Comparison of ENCODE assay signal across 9 mouse cellular contexts in the genomic region with DNA sequence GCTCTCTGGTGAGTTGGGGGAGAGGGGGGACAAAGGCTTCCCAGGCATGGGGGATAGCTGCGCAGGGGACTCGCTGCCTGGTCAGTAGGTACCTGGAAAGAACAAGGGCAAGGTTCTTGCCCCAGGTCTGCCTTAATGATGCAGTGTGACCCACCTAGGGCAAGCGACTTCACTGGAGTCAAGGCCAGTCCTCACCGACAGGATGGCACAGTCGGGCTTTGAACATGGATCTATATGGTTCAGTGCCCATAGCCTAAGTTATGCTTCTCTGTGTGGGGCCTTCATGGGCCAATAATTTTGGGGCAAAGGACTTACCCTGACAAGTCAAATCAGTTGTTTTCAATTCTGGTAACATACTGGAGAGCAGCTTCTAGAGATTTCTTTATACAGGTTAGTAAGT. TPM values are rescaled to one million over a fixed set of nuclear protein-coding genes. Genes with fewer than 3 reads are reported as not detected.
DNase-seq lines count a peak whose midpoint lies in the region; ATAC-seq lines count a peak whose summit lies in the region.
"Had no signal": no experiment of that assay in that cellular context is flagged by ENCODE, and none has a peak within 500 bp of the region (broad histone marks: within the 10 kb centered on the region; RNA-seq: fewer than 3 reads in every experiment).

No protein-coding gene starts in this region.

- H3K9ac ChIP-seq in heart, embryonic 12.5 days = peak overlapping the region; percentile 83
- peak overlapping the region; percentile 99 for H3K9ac ChIP-seq in hindbrain, embryonic 11.5 days (ENCODE audit: low read depth, low read length)
- peak overlapping the region; percentile 98 for H3K9ac ChIP-seq in midbrain, embryonic 11.5 days (ENCODE audit: low read length)

- no peaks in the 10 kb centered on the region for H3K36me3 ChIP-seq in heart, embryonic 12.5 days
- H3K36me3 ChIP-seq in hindbrain, embryonic 11.5 days (ENCODE audit: control insufficient read depth, insufficient read depth, low read length) = no peaks in the 10 kb centered on the region
- H3K36me3 ChIP-seq in midbrain, embryonic 11.5 days (ENCODE audit: control insufficient read depth, insufficient read depth, low read length) = no peaks in the 10 kb centered on the region

- H3K27ac ChIP-seq in heart, embryonic 12.5 days (ENCODE audit: poor library complexity, severe bottlenecking) = no peak overlapping the region
- peak overlapping the region; percentile 97 for H3K27ac ChIP-seq in hindbrain, embryonic 11.5 days (ENCODE audit: low read depth, low read length)
- H3K27ac ChIP-seq in midbrain, embryonic 11.5 days (ENCODE audit: low read depth, low read length) = peak overlapping the region; percentile 93

- H3K4me3 ChIP-seq in heart, embryonic 12.5 days = peak overlapping the region; percentile 68
- peak overlapping the region; percentile 96 for H3K4me3 ChIP-seq in hindbrain, embryonic 11.5 days (ENCODE audit: low read depth, low read length)
- peak overlapping the region; percentile 89 for H3K4me3 ChIP-seq in midbrain, embryonic 11.5 days (ENCODE audit: low read depth, low read length)

- no peak for ATAC-seq in heart, embryonic 12.5 days (ENCODE audit: insufficient number of reproducible peaks, low FRiP score)
- ATAC-seq in hindbrain, embryonic 11.5 days (ENCODE audit: low FRiP score) = no peak
- ATAC-seq in midbrain, embryonic 11.5 days (ENCODE audit: low FRiP score) = no peak

- no peak for DNase-seq in heart, adult 18-20 months
- DNase-seq in R1 (ENCODE audit: low read depth, low spot score) = peak; percentile 13
- no peak for DNase-seq in hindbrain, embryonic 11.5 days (ENCODE audit: low spot score)
- DNase-seq in midbrain, embryonic 11.5 days (ENCODE audit: low spot score, missing footprints) = peak; percentile 93
- DNase-seq in frontal cortex, postnatal 36 days (ENCODE audit: low spot score in 2 of 2) = no peak
- no peak for DNase-seq in left cerebral cortex, postnatal 10 days (ENCODE audit: extremely low spot score in 1 of 2, low spot score in 2 of 2)
- DNase-seq in layer of hippocampus, adult 8-10 months (ENCODE audit: low spot score in 2 of 2) = no peak

- peak overlapping the region; percentile 84 for H3K4me2 ChIP-seq in heart, embryonic 12.5 days
- peak overlapping the region; percentile 72 for H3K4me2 ChIP-seq in hindbrain, embryonic 11.5 days (replicated peaks; ENCODE audit: low read depth, low read length)
- H3K4me2 ChIP-seq in midbrain, embryonic 11.5 days = peak overlapping the region; percentile 85

- peaks cover 8% of the 10 kb centered on the region; the same call in 1 of the 2 replicates for H3K4me1 ChIP-seq in heart, embryonic 12.5 days (replicated peaks)
- 0 out of 2 replicates have a peak, but pooled peaks cover 2% of the 10 kb centered on the region for H3K4me1 ChIP-seq in hindbrain, embryonic 11.5 days (replicated peaks; ENCODE audit: control insufficient read depth, insufficient read depth, low read length)
- peaks cover 10% of the 10 kb centered on the region for H3K4me1 ChIP-seq in midbrain, embryonic 11.5 days (ENCODE audit: control insufficient read depth, insufficient read depth, low read length)

- WGBS in heart, embryonic 12.5 days = 10% methylated on average over 5 of the region's 5 CpGs
- 4% methylated on average over 5 of the region's 5 CpGs for WGBS in hindbrain, embryonic 11.5 days
- WGBS in midbrain, embryonic 11.5 days = 4% methylated on average over 5 of the region's 5 CpGs

- H3K9me3 ChIP-seq in heart, embryonic 12.5 days (replicated peaks) = no peaks in the 10 kb centered on the region
- no peaks in the 10 kb centered on the region for H3K9me3 ChIP-seq in hindbrain, embryonic 11.5 days (ENCODE audit: control insufficient read depth, low read length)
- no peaks in the 10 kb centered on the region for H3K9me3 ChIP-seq in midbrain, embryonic 11.5 days (ENCODE audit: control insufficient read depth, low read length)

- intact Hi-C loops in left cerebral cortex, postnatal 10 days (cut with DNase I) = loop anchor here (10.0 kb wide), 1 partner anchor 110 kb away; the partner anchor contains the start of gene Btbd1

- H3K27me3 ChIP-seq in heart, embryonic 12.5 days (replicated peaks) = peaks cover 18% of the 10 kb centered on the region
- H3K27me3 ChIP-seq in hindbrain, embryonic 11.5 days (ENCODE audit: control insufficient read depth, insufficient read depth, low read length) = no peaks in the 10 kb centered on the region
- H3K27me3 ChIP-seq in midbrain, embryonic 11.5 days (ENCODE audit: control insufficient read depth, insufficient read depth, low read length) = no peaks in the 10 kb centered on the region
- H3K27me3 ChIP-seq: CH12.LX had no signal

RNA-seq across cellular contexts. Expression of gene Hdgfl3, which starts 0.5 kb away (rescaled TPM):
- polyA plus RNA-seq in heart, embryonic 12.5 days (2016; fragmentation: Nextera tagmentation; extraction: Ambion mirVana) = 15.1 and 15.2 TPM in 2 replicates
- total RNA-seq in heart, adult 18-20 months (2021) = 1 to 10 TPM; 7.2 to 9.2 TPM
- 41.6 and 46.6 TPM in 2 replicates for polyA plus RNA-seq in hindbrain, embryonic 11.5 days (2014; fragmentation: Nextera tagmentation; extraction: Ambion mirVana)
- polyA plus RNA-seq in midbrain, embryonic 11.5 days (2014; fragmentation: Nextera tagmentation; extraction: Ambion mirVana) = 40.2 and 42.0 TPM in 2 replicates
- 10 to 100 TPM; 85.7 to 89.1 TPM for total RNA-seq in left cerebral cortex, postnatal 10 days (2021)
- 10 to 100 TPM; 61.8 to 65.0 (median 63.0) TPM for total RNA-seq in layer of hippocampus, adult 8-10 months (2022)

RNA-seq across cellular contexts. Expression of gene Bnc1, which starts 57.3 kb away (rescaled TPM):
- polyA plus RNA-seq in heart, embryonic 12.5 days (2016; fragmentation: Nextera tagmentation; extraction: Ambion mirVana) = 8.6 and 9.6 TPM in 2 replicates
- 1 to 10 TPM; 1.0 to 1.2 TPM for total RNA-seq in heart, adult 18-20 months (2021)
- polyA plus RNA-seq in hindbrain, embryonic 11.5 days (2014; fragmentation: Nextera tagmentation; extraction: Ambion mirVana) = 0.59 and 0.81 TPM in 2 replicates
- polyA plus RNA-seq in midbrain, embryonic 11.5 days (2014; fragmentation: Nextera tagmentation; extraction: Ambion mirVana) = 0.32 and 0.44 TPM in 2 replicates
- not detected for total RNA-seq in left cerebral cortex, postnatal 10 days (2021)
- under 1 TPM in 2 of 4 experiments, not detected in 2; 0.10 to 0.11 TPM for total RNA-seq in layer of hippocampus, adult 8-10 months (2022)
- total RNA-seq: CH12.LX had no signal

Comparison
In these comparisons a context has a peak if more than half of its experiments do, and no peak if none do; other contexts are left out.
1. DNase-seq: peak in R1 (single experiment) and midbrain, embryonic 11.5 days (single experiment); none in heart, adult 18-20 months (0 of 2), hindbrain, embryonic 11.5 days (single experiment), frontal cortex, postnatal 36 days (0 of 2), left cerebral cortex, postnatal 10 days (0 of 2) and layer of hippocampus, adult 8-10 months (0 of 2).
2. RNA of gene Hdgfl3, which starts 0.5 kb away (total RNA-seq): 85.7 to 89.1 TPM in left cerebral cortex, postnatal 10 days and 61.8 to 65.0 TPM in layer of hippocampus, adult 8-10 months; 7.2 to 9.2 TPM in heart, adult 18-20 months; every median in the first group is over 4 times any median in the second.
3. Peak in every context shown above with its lines, with median percentiles within 50 percentile points of each other: H3K4me2 ChIP-seq, H3K4me3 ChIP-seq and H3K9ac ChIP-seq.